Mouse (Mus musculus): ENCODE results near the gene Kirrel. TPM values are rescaled to one million over a fixed set of nuclear protein-coding genes. Genes with fewer than 3 reads are reported as not detected.
A peak's percentile ranks its signal among the peaks of the same experiment; 100 is the strongest.

The Kirrel gene
- total RNA-seq, 2 experiments from 2014 or later, result 3.4 TPM

GRCm38 (mm10) chr3:87089694-87090565 is 84.6 kb downstream of the Kirrel start:
- peak; percentile 38 to 65 for DNase-seq (ENCODE audit: extremely low spot score in 1 of 2, low spot score in 1 of 2)

DNA sequence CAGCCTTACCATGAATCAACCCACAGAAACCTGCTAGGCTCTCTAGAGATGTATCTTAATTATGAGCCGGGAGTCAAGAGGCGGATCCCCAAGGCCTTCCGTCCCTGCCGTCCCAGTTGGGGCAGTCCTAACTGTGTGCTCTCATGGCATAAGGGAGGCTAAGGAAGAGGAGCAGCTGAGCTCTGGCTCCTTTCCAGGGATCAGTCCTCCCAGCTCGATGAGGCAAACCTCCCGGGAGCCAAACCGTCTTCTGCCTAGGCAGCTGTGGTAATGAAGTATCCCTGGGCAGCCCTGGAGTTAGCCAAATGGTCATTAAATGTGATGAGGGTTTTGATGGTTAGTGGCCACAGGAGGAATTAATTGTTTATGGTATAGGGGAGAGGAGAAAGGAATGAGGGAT is 87.4 kb downstream of the Kirrel start:
- no peak for DNase-seq (ENCODE audit: extremely low spot score in 1 of 2, low spot score in 1 of 2)

- peak in 1 of 2 experiments; percentile 68 for DNase-seq (ENCODE audit: extremely low spot score in 1 of 2, low spot score in 1 of 2)
These were observed 92.3 kb downstream of the Kirrel start for GRCm38 (mm10) chr3:87082235-87082634.

DNA sequence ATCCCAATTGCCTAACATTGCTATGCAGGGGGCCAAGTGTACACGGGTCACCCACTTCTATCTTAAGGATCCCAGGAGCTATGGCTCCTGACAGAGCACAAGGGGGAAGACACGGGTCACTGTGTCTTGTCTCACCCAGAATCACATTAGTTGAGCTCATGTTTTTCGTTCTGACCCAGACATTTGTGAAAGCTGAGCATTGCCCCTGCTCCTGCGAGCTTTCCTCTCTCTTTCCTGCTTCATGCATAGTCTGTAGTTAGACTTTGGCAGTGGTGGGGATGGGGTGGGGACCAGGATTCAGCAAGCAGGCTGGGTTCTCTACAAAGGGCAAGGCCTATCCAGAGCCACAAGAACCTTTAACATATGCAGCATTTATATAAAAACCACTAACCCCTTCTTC is 94.8 kb downstream of the Kirrel start:
- no peak for DNase-seq (ENCODE audit: extremely low spot score in 1 of 2, low spot score in 1 of 2)

DNA sequence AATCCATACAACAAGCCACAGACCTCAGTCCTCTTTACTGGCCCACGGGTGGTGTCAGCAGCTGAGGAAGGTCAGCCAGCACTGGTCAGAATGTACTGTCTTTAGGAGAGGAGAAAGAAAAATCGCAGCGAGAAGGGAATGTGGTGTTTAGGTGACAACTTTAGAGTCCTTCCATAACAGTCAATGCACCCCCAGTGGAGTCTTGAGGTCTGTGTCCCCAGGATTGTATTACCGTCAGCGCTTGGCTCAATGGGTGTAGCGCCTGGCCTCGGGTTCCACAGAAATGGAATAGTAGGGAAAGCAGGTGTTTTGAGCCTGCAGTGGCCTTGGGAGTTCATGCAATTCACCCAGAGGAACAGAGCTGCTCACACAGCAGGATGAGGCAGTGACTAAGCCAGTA is 95.2 kb downstream of the Kirrel start:
- no peak for DNase-seq (ENCODE audit: extremely low spot score in 1 of 2, low spot score in 1 of 2)

DNA sequence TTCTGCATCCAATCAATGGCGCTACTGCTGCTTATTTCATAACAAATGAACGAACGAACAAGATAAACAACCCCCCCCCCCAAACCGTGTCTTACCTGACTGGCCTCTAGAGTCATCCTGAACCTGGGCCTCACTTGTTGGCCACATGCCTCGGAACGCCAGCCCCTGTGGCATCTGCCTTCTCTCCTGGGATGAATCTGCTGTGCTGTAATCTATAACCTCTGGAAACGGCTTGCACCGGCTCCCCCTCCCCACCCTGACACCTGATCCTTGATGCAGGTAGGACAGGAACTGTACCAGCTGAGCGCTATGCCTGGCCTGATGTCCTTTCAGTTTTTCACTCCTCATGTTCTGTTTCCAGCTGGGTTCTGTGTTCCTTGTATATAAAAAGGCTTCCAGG is 96.9 kb downstream of the Kirrel start:
- DNase-seq (ENCODE audit: extremely low spot score in 1 of 2, low spot score in 1 of 2), result no peak

GRCm38 (mm10) chr3:87076899-87077298 is 97.6 kb downstream of the Kirrel start:
- no peak for DNase-seq (ENCODE audit: extremely low spot score in 1 of 2, low spot score in 1 of 2)

GRCm38 (mm10) chr3:87076161-87076560 is 98.4 kb downstream of the Kirrel start:
- no peak for DNase-seq (ENCODE audit: extremely low spot score in 1 of 2, low spot score in 1 of 2)

DNA sequence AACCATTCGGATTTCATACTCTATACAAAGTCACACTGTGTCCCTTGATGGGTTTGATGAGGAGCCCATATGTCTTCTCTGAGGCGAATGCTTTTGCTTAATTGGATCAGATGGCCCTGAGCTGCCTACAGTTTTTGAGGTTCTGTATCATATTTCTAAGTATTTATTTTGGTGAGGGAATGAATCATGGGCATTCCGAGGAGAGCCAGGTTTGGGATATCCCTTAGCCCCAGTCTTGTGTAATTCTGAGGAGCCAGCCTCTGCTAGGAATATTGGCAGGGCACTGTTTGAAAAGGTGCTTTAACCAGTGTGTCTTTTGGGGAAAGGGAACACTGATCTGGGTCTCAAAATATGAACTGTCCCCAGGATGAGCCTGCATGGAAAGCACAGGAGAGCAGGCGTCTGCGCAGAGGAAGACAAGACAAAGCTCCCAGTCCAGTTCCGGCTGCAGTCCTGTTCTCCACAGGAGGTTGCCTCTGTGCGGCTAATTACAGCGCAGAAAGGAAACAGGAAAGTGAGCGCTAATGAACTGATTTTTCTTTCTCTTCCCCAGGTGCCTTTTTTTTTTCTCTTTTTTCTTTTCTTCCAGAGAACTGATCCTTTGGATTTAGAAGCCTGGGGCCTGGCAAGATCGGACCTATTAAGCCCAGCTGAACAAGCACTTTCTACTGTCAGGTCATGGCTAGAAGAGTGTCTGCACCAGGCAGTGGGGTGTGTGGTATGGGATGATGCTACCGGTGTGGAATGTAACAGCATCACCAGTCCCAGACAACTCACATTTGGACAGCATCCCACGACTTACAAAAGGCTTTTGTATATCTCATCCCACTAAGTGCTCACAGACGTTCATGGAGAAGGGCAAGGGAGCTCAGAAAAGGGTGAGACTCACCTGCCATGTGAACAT is 101.7 kb downstream of the Kirrel start:
- DNase-seq (ENCODE audit: extremely low spot score in 1 of 2, low spot score in 1 of 2), result no peak

DNA sequence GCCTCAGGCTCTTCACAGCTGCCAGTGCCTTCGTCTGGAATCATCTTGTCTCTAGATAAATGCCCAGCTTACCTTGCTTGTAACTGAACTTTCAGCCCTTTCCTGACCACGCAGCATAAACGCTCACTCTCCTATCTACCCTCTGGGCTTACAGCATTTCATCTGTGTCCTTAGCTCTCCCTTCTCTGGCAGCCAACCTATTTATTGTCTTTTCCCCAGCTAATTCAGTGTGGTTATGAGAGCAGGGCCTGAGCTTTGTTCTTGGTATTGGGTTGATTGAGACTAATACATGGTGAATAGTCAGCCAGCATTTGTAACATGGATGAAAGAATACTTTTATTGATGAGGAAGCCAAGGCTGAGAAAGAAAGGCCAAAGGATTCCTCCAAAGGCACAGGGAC is 102.4 kb downstream of the Kirrel start:
- no peak for DNase-seq (ENCODE audit: extremely low spot score in 1 of 2, low spot score in 1 of 2)

DNA sequence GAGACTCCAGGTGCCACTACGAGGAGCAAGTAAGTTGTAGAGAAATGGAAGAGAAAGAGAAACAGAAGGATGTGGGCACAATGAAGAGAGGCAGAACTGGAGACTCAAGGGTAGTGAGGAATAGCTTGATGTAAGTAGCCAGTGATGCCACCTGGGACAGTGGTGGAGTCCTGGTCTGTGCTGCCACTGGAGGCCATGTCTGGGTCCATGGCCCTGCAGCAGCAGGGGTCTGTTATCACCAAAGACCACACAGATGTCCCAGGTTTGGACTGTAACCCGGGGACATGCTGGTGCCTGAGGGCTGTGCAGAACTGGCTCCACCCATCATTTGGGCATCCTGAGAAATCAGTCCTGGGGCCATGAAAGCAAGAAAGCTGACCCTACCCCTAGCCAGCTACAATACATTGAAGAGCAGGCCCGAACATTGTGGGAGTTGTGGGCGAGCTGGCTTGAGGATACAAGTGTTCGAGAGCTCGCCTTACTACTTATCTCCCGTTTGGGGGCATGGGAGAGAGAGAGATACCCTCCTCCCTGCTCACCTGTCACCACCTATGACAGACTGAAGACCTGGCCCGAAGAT is 107.1 kb downstream of the Kirrel start:
- no peak for DNase-seq (ENCODE audit: extremely low spot score in 1 of 2, low spot score in 1 of 2)

DNA sequence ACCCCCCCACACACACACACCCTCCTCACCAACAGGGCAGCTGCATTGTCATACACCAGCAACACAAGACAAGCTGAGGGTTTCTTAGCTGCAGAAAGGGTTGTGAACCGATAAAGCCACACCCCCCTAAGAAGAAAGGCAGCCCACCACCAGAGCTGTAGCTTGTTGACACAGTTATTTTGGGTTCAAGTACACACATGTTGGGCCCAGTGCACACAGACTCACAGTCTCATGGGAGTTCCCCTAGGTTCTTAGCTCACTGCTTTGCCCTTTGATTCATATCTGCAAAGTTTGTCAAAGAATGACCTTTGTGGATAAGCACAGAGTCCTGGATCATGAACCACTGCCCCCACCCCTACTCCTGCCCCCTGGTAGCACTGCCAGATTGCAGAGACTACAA is 120.6 kb downstream of the Kirrel start:
- no peak for DNase-seq (ENCODE audit: extremely low spot score in 1 of 2, low spot score in 1 of 2)

DNA sequence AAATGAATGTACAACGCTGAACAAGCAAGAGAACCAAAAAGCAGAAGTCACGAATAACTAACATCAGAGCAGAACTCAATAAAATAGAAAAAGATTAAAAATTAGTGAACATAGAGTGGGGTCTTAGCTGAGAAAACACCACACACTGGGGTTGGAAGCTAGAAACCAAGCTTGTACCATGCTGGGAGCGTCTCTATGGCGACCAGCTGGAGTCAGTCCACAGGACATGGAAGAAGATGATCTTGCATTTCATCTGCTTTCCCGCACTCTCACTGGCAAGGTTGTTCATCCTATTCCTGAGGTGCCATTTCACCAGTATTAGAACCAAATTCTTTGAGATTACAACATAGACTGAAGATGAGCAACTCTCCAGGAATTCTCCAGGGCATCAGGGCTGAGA is 126.7 kb downstream of the Kirrel start:
- no peak for DNase-seq (ENCODE audit: extremely low spot score in 1 of 2, low spot score in 1 of 2)

DNA sequence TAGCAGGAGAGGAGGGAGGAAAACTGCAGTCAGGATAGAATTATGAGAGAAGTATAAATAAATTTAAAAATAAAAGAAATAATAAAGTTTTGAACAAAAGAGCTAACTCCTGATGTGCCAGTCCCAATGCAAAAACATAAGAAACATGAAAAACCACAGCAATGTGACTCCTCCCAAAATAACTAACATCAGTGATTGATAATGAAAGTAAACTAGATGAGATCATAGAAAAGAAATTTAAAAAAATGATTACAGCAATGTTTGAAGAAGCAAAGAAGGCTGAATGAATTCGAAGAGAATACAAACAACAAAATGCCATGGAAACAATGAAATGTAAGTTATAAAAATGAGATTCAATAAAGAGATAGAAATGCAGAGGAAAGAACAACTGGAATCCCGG is 132.8 kb downstream of the Kirrel start:
- no peak for DNase-seq (ENCODE audit: extremely low spot score in 1 of 2, low spot score in 1 of 2)

GRCm38 (mm10) chr3:87038500-87038899 is 136.0 kb downstream of the Kirrel start:
- no peak for DNase-seq (ENCODE audit: extremely low spot score in 1 of 2, low spot score in 1 of 2)

- no peak for DNase-seq (ENCODE audit: extremely low spot score in 1 of 2, low spot score in 1 of 2)
These were observed 140.5 kb downstream of the Kirrel start for GRCm38 (mm10) chr3:87034061-87034460.

DNA sequence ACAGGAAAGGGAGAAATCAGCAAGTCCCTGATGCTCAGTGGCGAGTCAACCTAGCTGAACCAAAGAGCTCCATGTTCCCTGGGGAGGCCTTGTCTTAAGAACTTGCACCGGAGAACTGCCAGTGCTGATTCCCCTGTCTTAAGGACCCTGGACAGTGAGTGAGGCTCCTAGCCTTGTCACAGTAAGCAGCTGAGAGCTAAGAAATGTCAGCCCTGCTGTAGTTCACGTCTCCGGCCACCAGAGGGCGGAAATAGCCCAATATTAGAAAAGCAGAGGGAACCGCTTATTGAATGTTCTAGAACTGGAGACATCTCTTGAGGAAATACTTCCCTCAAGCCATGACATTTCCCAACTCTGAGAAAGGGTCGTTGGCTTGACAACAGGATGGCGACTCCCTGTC is 141.2 kb downstream of the Kirrel start:
- DNase-seq (ENCODE audit: extremely low spot score in 1 of 2, low spot score in 1 of 2), result peak; percentile 74 to 88

DNA sequence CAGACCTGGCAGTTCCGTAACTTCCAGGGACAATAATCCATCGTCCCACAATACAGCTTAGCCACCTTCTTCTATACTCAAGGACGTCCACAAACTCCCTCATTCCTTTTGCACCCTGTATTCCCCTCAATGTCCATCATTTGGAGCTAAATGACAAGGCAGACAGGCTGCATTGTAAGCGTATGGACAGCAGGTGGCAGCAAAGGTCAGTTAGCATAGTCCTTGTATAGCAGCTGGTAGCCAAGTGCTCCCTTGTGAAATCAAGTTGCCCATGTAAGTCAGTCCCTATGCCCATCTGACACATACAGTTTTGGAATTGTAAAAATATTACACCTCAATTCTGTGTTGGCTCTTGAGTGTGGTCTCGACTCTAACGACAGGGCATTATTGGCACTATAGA is 143.7 kb downstream of the Kirrel start:
- DNase-seq (ENCODE audit: extremely low spot score in 1 of 2, low spot score in 1 of 2), result peak; percentile 40 to 71

Data from layer of hippocampus, postnatal 25 days (tissue).